Mouse (Mus musculus) inflammation-experienced regulatory T-cells (primary cell): ENCODE data around the gene R3hdm1. TPM values are rescaled to one million over a fixed set of nuclear protein-coding genes. Genes with fewer than 3 reads are reported as not detected.

Experiments
- polyA plus RNA-seq, 2 experiments: library from polyadenylated mRNA; unstranded; fragments of 100-300 nt; shearing (Covaris generic); gene quantifications; one replicate each; pipeline ENCODE4 v1.2.1; 2017

Gene R3hdm1
- polyA plus RNA-seq = 10 to 100 TPM; 51.5 to 56.0 TPM

GRCm38 (mm10) chr1:128102641-128103461, at the start of gene R3hdm1, which contains the start of gene Zranb3:
TSS of gene R3hdm1 (plus strand) at chr1:128103301.
TSS of gene Zranb3 (minus strand) at chr1:128103047.

GRCm38 (mm10) chr1:128243627-128243995, 140.5 kb downstream of the R3hdm1 start, which contains the start of gene Ubxn4:
TSS of gene Ubxn4 (plus strand) at chr1:128243964.

Other genes starting within 250 kb of the R3hdm1 start
- under 1 TPM; 0.29 to 0.78 TPM for gene Map3k19, start 248.3 kb upstream of the R3hdm1 start, polyA plus RNA-seq
- gene Rab3gap1, start 234.5 kb upstream of the R3hdm1 start, polyA plus RNA-seq = 10 to 100 TPM; 55.7 to 61.7 TPM
- 1 to 10 TPM in 1 of 2 experiments, under 1 TPM in 1; 0.45 to 1.3 TPM for gene Zranb3, start 254 bp upstream of the R3hdm1 start, polyA plus RNA-seq
- 100 to 1,000 TPM; 106 to 123 TPM for gene Ubxn4, start 140.7 kb downstream of the R3hdm1 start, polyA plus RNA-seq
- under 1 TPM; 0.05 to 0.27 TPM for gene Lct, start 225.0 kb downstream of the R3hdm1 start, polyA plus RNA-seq